Mouse (Mus musculus) layer of hippocampus, adult 11-12 months (tissue): ENCODE data around the gene Rnf207.

ENCODE experiments used
- DNase-seq: peaks from one replicate; pipeline ENCODE4 v3.0.0; 2022; ENCODE audit warnings: low spot score

Gene Rnf207

GRCm38 (mm10) chr4:152328691-152329090, 9.9 kb upstream of the Rnf207 start:
- no peak for DNase-seq

- no peak for DNase-seq
Measured at GRCm38 (mm10) chr4:152326543-152326942, 7.8 kb upstream of the Rnf207 start.

GRCm38 (mm10) chr4:152325574-152326411, 7.0 kb upstream of the Rnf207 start, which contains the start of gene Rpl22:
Rpl22 (plus strand) TSS chr4:152325742.
- peak; percentile 94 for DNase-seq

DNA sequence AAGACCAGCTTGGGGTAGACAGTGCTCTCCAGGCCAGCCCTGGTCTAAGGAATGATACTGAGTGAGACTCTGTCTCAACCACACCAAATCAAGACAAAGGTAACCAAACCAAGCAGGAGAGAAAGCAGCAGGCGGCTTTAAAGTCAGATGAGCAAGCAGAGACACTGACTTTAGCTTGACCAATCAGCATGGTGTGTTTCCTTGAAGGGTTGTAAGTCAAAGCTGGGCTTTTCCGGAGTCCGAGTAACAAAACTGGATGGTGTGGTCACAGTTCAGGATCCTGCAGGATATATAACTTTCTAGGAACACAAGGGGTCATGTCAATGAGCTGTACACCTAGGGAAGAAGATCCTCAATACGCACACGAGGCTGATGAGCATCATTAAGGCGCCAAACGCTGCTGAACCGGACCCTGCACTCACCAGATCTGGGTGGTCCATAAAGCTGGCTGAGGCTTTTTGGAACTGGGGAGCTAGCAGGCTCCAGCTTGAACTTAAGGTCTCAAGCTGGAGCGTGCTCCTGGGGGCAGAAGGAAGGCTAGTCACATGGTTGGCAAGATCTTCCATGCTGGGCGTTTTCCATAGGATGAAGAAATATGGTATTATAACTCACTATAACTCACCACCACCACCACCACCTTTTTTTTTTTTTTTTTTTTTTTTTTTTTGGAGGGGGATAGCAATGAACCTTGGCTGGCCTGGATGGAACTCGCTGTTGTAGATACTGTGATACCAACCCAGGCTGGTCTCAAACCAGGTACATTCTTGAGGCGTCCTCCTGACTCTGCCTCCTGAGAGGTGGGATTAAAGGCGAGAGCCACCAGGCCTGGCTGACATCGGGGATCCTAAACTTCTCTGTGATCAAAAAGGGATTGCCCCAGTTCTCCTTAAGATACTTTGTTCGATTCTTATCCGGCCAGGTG, 6.1 kb upstream of the Rnf207 start:
- no peak for DNase-seq

DNA sequence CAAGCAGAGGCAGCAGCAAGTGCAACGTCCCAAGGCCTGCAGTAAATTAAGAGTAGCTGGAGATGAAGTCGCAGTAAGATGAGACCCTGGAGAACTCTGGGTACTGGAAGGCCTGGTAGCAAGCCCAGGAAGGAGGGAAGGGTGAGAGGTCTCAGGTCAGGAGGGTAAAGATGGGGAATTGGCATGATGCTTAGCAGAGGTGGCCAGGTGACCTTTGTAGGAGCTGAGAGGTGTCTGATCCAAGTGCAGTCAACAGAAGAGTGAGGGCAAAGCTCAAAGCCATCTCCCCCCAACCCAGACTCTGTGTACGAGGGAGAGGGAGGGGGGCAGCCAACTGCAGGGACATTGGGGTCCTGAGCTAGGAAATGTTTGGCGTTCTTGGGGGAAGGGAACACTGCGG, 2.7 kb upstream of the Rnf207 start:
- DNase-seq: no peak

DNA sequence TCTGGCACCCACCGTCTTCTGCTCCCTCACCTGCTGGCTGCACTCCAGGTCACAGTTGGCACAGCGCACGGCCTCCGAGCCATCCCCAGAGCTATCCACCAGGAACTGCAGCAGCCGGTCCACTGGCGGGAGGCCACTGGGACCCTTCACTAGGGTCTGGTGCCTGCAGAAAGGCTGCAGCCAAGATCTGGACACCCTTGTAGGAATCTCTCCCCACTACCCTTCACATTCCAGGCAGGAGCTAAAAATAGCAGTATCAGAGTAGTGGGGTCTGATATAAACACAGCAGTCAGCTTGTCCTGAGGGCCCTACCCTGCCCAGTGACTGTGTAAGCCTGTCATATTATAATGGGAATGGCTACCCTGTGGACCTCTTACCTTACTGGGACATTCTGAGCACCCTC, 1.2 kb downstream of the Rnf207 start:
- no peak for DNase-seq

DNA sequence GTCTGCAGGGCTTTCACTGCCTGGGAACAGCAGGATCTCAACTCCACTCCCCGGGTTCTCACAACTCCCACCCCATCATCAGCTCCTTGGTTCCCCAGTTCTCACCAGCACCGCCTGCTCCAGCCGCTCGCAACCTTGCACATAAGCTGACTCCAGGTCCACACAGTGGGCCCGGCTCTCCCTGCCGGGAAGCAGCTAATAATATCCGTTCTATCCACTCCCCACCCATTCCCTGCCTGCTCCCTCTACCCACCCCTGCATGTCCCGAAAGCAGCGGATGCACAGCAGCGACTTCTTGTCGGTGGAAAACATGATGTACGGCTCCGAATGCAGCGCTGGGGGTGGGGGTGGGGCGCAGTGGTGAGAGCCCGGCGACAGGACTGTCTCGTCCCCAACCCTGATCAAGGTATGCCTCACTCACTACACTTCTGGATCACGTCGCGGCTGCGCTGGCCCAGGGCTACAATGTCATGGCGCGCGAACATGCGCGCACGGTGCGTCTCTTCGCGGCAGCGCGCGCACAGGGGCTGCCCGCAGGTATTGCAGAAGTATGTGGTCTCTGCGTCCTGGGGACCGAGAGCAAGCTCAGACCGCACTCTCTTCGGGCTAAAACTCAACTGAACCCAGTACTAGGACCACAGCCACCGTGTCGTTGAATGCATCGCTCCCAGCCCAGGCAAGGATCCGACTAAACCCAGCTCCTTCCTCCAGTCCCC, 3.1 kb downstream of the Rnf207 start:
- DNase-seq: no peak

- DNase-seq: no peak
Measured at GRCm38 (mm10) chr4:152313934-152314333, 4.9 kb downstream of the Rnf207 start.

DNA sequence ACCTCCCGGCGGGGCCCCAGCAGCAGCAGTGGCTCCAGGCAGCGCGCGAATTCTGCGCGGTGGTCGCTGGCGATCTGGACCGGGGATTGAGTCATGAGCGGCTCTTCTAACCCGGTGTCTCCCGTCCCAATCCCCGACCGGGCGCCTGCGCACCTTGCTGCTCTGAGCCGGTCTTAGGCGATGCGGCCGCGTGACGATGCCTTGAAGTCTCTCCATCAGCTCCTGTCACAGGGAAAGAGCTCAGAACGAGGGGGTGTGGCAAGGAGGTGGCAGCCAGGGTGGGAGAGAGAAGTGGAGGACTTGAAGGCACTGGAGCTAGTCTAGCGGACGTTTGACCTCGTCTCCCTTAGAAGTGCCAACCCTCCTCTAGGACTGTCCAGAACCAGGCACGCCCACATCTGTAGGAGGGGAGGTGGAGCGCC, 5.6 kb downstream of the Rnf207 start:
- DNase-seq: no peak

DNA sequence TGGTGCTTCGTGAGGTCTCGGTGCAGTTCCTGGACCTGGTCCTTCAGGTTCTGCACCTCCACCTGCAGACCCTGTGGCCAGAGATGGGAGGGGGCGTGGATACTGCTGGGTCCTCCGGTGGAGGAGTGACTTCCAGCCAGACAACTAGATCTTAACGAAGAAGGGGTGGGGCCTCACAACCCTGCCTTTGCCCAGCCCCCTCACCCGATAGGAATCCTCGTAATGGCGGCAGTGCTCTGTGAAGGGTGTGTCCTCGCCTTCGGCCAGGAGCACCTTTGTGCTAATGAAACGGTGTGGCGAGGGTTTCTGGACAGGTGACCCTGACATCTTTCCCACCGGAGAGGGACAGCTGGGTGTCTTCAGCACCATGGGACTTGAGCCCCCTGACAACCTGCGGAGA, 6.6 kb downstream of the Rnf207 start:
- no peak for DNase-seq

GRCm38 (mm10) chr4:152307542-152307941, 11.3 kb downstream of the Rnf207 start:
- no peak for DNase-seq

GRCm38 (mm10) chr4:152305991-152306390, 12.8 kb downstream of the Rnf207 start:
- no peak for DNase-seq

DNA sequence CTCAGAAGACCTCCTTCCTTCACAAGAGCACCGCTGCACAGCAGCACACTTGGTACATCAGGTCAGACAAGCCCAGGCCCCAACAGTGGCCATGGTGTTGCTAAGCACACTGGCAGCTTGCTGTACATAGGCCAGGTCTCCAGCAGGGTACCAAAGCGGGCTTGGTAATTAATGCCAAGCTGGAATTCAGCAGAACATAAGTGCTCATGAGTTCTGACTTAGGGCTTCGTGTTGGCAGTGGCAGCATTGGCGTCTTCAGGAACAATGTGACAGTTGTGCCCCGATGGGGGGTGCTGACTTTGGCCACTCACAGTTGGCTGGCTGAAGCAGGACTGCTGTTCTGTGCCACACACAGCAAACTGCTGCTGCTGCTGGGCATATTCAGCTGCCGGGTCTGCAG, 14.1 kb downstream of the Rnf207 start:
- no peak for DNase-seq

- DNase-seq: no peak
Measured at GRCm38 (mm10) chr4:152303172-152303571, 15.6 kb downstream of the Rnf207 start.

DNA sequence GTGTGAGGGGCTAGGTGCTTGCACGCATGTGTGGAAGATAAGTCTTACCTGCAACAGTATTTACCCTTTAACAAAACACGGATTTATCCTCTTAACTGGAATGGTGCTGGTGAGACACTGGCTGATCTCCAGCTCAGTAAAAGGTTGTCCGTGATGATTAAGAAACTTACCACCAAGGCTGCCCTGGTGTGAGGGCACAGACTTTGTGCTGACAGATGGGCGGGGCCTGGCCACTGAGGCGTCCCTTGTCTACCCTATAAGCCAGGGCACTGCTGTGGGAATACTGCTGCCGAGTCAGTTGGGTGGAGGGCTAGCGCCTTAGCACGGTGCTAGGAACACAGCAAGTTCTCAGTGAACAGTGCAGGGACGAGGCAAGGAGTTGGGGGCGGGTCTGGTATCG, 16.8 kb downstream of the Rnf207 start:
- no peak for DNase-seq

DNA sequence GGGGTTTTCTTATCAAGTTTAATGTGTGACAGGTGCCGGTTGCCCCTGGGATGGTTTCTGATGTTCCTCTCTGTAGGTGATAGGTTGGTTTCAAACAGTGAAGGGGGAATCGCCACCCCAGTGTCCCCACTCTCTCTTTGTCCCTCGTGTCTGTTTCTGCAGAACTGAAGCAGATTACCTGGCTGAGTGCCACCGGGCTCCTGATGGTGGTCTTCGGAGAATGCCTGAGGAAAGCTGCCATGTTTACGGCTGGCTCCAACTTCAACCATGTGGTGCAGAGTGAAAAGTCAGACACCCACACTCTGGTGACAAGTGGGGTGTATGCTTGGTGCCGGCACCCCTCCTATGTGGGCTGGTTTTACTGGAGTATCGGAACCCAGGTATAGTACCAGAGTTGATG, 18.4 kb downstream of the Rnf207 start:
- no peak for DNase-seq

- no peak for DNase-seq
Measured at GRCm38 (mm10) chr4:152298836-152299235, 20.0 kb downstream of the Rnf207 start.

DNA sequence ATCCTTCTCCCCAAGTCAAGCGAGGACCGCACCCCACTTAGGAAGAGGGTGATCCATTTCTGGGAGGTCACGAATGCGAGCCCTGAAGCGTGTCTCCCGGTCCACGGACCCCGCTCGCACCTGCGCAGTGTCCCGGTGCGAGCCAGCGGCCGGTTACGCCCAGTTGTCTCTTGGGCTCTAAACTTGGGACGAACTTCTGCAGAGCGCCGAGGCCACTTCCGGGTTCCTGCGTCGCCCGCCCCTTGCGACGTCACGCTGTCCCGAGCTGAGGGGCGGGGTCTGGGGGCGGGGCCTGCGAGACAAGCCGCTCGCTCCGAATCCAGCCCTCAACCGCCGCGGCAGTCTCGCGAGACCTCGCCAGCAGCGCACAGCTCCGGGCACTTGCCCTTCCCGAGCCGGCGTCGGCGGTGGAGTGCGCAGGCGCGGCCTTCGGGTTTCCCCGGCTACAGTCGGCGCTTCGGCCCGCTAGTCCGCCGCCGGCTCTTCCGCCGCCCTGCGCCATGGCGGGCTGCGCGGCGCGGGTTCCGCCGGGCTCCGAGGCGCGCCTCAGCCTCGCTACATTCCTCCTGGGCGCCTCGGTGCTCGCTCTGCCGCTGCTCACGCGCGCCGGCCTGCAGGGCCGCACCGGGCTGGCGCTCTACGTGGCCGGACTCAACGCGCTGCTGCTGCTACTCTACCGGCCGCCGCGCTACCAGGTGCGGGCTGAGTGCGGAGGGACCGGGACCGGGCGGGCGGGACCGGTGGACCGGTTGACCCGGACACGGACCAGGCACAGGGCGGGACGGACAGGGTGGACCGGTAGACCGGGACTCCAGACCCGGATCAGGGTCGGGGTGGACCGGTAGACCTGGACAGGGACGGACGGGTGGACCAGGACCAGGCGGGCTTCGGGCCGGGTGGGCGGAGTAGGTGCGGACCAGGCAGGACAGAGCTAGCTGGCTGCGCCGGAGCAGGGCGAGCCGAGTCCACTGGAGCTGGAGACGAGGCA, 21.6 kb downstream of the Rnf207 start, which contains the start of gene Icmt:
Gene Icmt, plus strand, starts transcription at position 354 of the 988 bp plus-strand sequence.
- peak; percentile 99 for DNase-seq

DNA sequence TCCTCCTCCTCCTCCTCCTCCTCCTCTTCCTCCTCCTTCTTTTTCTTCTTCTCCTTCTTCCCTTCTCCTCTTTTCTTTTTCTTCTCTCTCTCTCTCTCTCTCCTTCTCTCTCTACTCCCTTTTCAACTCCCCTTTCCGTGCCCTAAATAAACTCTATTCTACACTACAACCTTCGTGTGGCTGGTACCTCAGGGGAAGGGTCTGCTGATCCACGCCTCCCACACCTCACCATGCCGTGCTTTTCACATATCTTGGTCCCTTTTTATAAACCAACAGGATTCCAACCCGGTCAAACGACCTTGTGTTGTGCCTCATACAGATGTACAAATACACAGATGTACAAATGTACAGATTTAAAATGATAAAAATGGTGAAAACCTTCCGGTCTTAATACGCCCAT, 22.4 kb downstream of the Rnf207 start:
- DNase-seq: no peak

DNA sequence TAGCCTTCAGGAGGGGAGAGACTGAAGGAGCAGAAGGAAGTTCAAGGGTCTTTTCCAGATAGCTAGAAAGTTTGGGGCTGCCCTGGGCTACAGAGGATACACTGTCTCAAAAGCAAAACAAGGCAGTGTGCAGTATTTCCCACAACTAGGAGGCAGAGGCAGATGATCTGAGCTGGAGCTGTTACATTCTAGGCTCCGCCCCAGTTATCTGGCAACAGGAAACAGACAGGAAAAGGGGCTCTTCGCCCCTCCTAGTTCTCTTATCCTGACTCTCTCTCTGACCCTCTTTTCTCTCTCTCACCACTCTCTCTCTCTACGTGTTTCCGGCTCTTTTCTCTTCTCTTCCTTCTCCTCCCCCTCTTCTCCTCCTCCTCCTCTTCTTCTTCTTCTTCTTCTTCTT, 22.9 kb downstream of the Rnf207 start:
- no peak for DNase-seq
